ENCODE assay signal across 20 mouse cellular contexts in genomic region chr17:13196486-13196885, GRCm38 (mm10). TPM values are rescaled to one million over a fixed set of nuclear protein-coding genes. Genes with fewer than 3 reads are reported as not detected.
"Had no signal": no experiment of that assay in that cellular context is flagged by ENCODE, and none has a peak within 500 bp of the region (broad histone marks: within the 10 kb centered on the region; RNA-seq: fewer than 3 reads in every experiment).

No protein-coding gene starts in this region.

RNA-seq across cellular contexts. Expression of gene Smok2a, which starts 24.5 kb away (rescaled TPM):
- total RNA-seq: layer of hippocampus, adult 18-20 months; layer of hippocampus, postnatal 14 days; left cerebral cortex, adult 8-10 months; left cerebral cortex, postnatal 14 days; left cerebral cortex, postnatal 4 days; midbrain, postnatal 0 days had no signal
- polyA plus RNA-seq: kidney, embryonic 16.5 days; limb, embryonic 12.5 days; limb, embryonic 15.5 days; liver, embryonic 11.5 days; liver, embryonic 15.5 days; lung, embryonic 15.5 days; midbrain, embryonic 10.5 days; midbrain, embryonic 14.5 days; midbrain, postnatal 0 days; neural tube, embryonic 11.5 days; neural tube, embryonic 14.5 days; small intestine, adult 2 months; spleen, adult 2 months; stomach, embryonic 16.5 days; urinary bladder, adult 2 months had no signal

RNA-seq across cellular contexts. Expression of gene Smok2b, which starts 33.6 kb away (rescaled TPM):
- total RNA-seq: layer of hippocampus, adult 18-20 months; layer of hippocampus, postnatal 14 days; left cerebral cortex, adult 8-10 months; left cerebral cortex, postnatal 14 days; left cerebral cortex, postnatal 4 days; midbrain, postnatal 0 days had no signal
- polyA plus RNA-seq: kidney, embryonic 16.5 days; limb, embryonic 12.5 days; limb, embryonic 15.5 days; liver, embryonic 11.5 days; liver, embryonic 15.5 days; lung, embryonic 15.5 days; midbrain, embryonic 10.5 days; midbrain, embryonic 14.5 days; midbrain, postnatal 0 days; neural tube, embryonic 11.5 days; neural tube, embryonic 14.5 days; small intestine, adult 2 months; spleen, adult 2 months; stomach, embryonic 16.5 days; urinary bladder, adult 2 months had no signal
